Mouse (Mus musculus) forelimb bud, embryonic 11.5 days (tissue): ENCODE results near the gene Optn.

ENCODE experiments used
- DNase-seq: peaks from one replicate; pipeline ENCODE4 v3.0.0-alpha.2; 2012; ENCODE audit warnings: low read depth, low spot score

Gene Optn

DNA sequence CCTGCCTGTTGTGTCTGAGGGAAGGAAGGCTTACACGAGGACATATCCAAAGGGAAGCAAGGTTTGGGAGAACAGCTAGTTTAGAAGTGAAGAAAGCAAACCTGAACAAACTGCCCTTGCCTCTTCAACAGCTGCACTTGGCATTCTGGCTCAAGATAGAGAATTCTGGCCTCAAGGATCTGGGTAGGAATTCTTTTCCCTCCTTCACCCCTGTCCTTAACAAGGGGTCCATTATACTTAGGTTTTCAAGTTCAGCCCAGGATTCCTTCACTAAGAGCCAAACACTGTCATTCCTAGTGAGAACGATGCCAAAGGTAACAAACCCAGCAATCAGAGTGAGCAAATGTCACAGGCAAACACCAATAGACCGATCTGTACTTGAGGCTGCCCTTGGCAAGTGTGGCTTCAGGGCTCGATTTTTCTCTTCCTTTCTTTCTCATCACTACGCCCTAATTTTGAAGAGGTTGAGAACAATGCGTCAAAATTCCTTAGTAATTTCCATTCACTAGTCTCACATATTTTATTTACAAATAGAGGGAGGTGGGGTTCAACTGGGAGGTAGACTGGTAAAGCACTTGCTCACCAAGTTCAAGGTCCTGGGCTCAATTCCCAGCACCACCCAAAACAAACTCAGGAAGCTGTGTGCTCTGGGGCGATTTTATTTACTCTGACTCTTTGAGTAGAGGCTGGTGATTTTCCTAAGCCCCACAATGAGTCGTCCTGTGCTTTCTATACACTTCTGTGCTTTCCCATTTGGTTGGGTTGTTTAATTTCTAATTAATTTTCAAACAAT lies 76.3 kb downstream of the Optn start:
- no peak for DNase-seq

GRCm38 (mm10) chr2:4986798-4987197 lies 77.1 kb downstream of the Optn start:
- DNase-seq = no peak

DNA sequence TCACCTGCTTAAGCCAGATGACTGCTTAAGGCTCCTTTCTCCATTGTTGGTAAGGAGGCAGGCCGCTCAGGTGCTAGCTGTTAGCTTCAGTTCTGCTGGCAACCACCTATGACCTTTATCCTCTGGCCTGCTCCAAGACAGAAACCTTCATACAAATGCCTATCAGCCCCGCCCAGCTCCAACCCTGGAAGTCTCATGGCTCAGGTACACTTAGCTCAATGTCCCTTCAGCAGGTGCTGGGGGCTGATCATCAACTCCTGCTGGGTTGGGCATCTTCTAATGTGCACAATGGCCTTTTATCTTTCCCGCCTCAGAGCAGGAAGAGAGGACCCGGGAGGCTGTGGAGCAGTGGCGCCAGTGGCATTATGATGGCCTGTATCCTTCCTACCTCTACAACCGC lies 78.9 kb downstream of the Optn start:
- DNase-seq = no peak

- peak; percentile 66 for DNase-seq
Measured at GRCm38 (mm10) chr2:4983987-4984386, 79.9 kb downstream of the Optn start.

DNA sequence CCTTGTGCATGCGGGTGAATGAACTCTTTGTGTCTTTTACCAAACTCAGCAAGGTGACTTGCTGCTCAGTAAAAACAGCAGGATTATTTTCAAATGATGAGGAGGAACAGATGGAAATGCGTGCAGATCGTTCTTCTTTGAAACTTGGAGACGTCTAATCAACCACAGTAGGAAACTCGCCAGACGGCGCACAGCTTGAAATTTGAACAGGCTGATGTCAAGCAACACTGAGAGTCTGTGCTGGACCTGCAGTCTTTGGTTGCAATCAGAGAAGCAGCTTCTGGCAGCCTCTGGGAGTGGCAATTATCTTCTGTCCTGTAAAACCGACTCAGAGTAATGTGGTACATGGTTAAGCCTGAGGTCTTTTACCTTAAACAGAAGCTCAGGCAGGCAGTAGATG lies 85.8 kb downstream of the Optn start:
- peak; percentile 43 for DNase-seq

- no peak for DNase-seq
Measured at GRCm38 (mm10) chr2:4975807-4976206, 88.0 kb downstream of the Optn start, which contains the start of gene Ucma. Gene Ucma, plus strand, starts transcription at chr2:4976122.
